Mouse (Mus musculus) myocyte (in vitro differentiated cells): ENCODE measurements around the gene Cd80.

Experiments used
- CEBPB ChIP-seq: IDR thresholded peaks from 2 replicates; pipeline ENCODE4 v1.6.1; 2011; ENCODE audit warnings: mild to moderate bottlenecking, moderate library complexity; ENCODE audit not compliant: poor library complexity, insufficient read depth, severe bottlenecking
- E2F4 ChIP-seq: IDR thresholded peaks from one replicate; pipeline ENCODE4 v1.6.1; 2011; ENCODE audit warnings: mild to moderate bottlenecking, control low read depth, moderate library complexity; ENCODE audit not compliant: insufficient read depth
- MYOD1 ChIP-seq, 3 experiments: IDR thresholded peaks; one replicate each; pipeline ENCODE4 v1.6.1; 2011; ENCODE audit warnings: control low read depth in 2 of 3, low read depth in 2 of 3, mild to moderate bottlenecking in 2 of 3, moderate library complexity in 1 of 3; ENCODE audit not compliant: insufficient read length in 2 of 3, control insufficient read depth in 1 of 3
- POLR2A ChIP-seq: IDR thresholded peaks from one replicate; pipeline ENCODE4 v1.6.1; 2011; ENCODE audit warnings: low read depth, mild to moderate bottlenecking, control low read depth, moderate library complexity; ENCODE audit not compliant: insufficient read length
- REST ChIP-seq: IDR thresholded peaks from one replicate; pipeline ENCODE4 v1.6.1; 2011; ENCODE audit warnings: mild to moderate bottlenecking, control low read depth, moderate library complexity; ENCODE audit not compliant: insufficient read depth, insufficient read length
- TCF12 ChIP-seq: IDR thresholded peaks from one replicate; pipeline ENCODE4 v1.6.1; 2011; ENCODE audit warnings: mild to moderate bottlenecking, control low read depth; ENCODE audit not compliant: poor library complexity, insufficient read depth, severe bottlenecking

DNA sequence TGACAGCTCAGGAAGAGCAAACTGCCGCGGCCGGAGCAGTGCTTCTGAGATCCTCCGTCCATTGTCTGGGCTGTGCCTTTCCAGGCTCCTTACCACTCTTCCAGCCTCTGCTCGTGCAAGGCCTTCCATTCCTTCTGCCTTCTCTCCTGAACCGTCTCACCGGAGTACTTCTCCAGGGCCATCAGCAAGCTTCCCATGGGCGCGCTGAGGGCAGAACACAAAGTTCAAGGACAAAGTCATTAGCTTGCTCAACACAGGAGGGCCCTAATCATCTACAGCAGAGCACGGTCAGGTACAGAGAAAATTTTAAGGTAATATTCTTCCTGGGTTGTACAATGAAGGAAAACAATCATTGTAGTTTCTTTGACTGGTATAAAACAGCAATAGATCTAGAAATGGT, 47.1 kb downstream of the Cd80 start:
- TF ChIP-seq POLR2A (no peak), MYOD1 (IDR thresholded peaks at IDR 0.05; ENCODE audit: control insufficient read depth in 1 of 3, insufficient read length in 2 of 3, low read depth in 2 of 3) (no peak), TCF12 (no peak), E2F4 (no peak), REST (no peak), CEBPB (no peak)
